Mouse (Mus musculus) stomach, postnatal 0 days (tissue): ENCODE measurements around the gene Ino80b.

ENCODE experiments used
- CTCF ChIP-seq: IDR thresholded peaks from 2 replicates; pipeline ENCODE4 v1.5.1; 2016; ENCODE audit warnings: antibody characterized with exemption, low read depth, mild to moderate bottlenecking, moderate library complexity
- EP300 ChIP-seq: optimal IDR thresholded peaks from 2 replicates; pipeline ENCODE3; 2016; ENCODE audit warnings: antibody characterized with exemption

DNA sequence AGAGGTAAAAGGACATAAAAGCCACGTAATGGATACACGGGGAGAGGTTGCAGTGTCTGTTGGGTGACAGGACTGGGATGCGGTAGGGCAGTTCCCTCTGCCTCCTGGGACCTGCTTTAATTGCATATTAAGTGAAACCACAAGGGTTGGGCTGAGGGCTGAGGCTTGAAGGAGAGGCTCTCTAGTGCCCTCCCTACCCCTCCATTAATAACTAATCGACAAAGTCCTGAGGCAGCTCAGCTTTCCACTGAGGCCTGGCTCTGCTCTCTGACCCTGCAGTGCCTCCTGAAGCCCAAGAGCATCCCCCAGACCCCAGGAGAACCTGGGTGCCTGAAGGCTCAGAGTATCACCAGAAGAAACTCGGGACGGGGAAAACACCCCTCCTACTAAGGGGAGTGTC is 40.8 kb downstream of the Ino80b start:
- no peak for TF ChIP-seq CTCF
- no peak for TF ChIP-seq EP300
